Mouse (Mus musculus) MEL-GATA-1-ER (cell line): ENCODE data around the gene Pgap3.
"Not testable (repeated sequence)": the region's sequence is repeated elsewhere in the genome, so short reads cannot be mapped to it uniquely, and the experiment has no call there.

Experiments
- DNase-seq: peaks from one replicate; pipeline ENCODE4 v3.0.0-alpha.2; 2012; ENCODE audit warnings: low read depth; ENCODE audit errors: extremely low read depth

The Pgap3 gene

GRCm38 (mm10) chr11:98383261-98384030 is 16.8 kb downstream of the Pgap3 start, which contains the start of gene Tcap:
Gene Tcap, plus strand, starts transcription at chr11:98383811.
- no peak for DNase-seq

DNA sequence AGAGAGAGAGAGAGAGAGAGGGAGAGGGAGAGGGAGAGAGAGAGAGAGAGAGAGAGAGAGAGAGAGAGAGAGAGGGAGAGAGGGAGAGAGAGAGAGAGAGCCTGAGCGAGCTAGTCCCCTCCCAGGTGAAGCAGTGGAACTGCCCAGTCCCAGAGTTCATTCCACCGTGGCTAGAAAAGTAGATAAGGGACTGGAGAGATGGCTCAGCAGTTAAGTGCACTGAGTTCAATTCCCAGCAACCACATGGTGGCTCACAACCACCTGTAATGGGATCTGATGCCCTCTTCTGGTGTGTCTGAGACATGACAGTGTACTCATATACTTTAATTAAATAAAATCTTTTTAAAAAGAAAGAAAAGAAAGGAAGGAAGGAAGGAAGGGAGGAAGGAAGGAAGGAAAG is 17.9 kb downstream of the Pgap3 start:
- DNase-seq = not testable (repeated sequence)

DNA sequence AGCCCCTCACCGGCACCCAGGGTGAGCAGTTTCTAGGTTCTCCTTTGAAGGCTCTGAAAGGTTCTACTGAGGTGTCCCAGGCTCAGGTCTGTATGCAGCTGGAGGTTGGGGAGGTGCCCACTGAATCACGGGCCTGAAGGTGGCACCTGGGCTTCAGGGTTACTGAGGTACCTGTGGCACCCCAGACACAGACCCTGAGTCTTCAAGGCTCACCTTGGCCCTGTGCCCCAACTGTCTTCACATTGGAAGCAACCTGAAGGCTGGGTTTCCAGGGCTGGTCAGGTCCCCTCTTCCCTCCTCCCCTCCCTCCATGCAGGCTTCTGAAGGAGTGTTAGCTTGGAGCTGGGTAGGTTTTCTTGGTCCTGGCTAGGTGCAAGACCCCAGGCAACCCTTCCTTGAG is 18.6 kb downstream of the Pgap3 start:
- no peak for DNase-seq

- no peak for DNase-seq
These were observed 20.2 kb downstream of the Pgap3 start for GRCm38 (mm10) chr11:98380106-98380505.

DNA sequence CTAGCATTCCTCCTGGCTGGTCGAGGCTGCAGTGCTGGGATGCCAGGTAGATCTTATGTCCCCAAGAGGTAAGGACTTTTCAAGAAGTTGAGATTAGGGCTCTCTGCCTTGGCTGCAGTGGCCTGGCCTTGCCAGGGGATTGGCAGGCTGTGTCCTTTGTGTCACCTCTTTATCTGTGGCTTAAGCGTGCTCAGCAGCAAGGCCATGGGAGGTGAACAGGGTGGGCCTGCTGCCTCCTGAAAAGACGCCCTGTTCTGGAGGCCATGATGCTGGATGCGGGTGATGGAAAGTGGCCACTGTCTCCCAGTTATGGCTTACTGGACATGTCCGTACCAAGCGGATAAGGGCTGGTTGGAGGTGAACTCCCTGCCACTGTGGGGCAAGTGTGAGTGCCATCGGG is 20.9 kb downstream of the Pgap3 start:
- no peak for DNase-seq

- no peak for DNase-seq
These were observed 22.5 kb downstream of the Pgap3 start for GRCm38 (mm10) chr11:98377787-98378186.

DNA sequence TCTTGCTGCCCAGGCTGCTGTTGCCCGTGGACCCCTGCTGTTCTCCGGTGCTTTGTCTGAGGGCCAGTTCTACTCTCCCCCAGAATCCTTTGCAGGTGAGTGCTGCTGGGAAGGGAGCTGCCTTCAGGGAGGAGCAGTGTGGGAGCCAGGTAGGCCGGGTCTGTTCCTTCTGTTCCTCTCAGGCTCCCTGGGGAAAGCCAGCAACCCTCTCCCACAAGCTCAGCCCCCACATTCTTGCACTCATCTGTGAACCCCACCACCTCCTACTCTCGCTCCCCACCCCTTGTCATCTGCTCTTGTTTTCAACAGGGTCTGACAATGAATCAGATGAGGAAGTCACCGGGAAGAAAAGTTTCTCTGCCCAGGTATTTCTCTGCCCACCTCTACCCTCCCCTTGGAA is 23.5 kb downstream of the Pgap3 start:
- no peak for DNase-seq

DNA sequence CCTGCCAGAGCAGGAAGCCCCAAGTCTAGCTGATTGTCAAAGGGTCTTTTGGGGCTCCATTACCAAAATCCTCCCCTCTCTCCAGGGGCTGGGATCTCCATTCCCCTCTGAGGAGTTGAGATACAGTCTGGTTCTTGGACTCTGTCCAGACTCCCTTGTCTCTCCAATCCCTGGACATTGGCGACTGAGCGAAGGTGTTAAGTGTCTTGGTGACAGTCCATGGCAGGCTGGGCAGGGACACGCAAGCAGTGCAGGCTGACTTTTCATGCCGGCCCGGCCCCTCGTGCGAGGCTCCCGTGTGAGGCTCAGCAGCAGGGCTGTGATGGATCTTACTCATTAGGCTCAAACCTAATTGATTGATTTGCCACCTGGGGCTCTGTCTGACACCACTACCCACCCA is 26.0 kb downstream of the Pgap3 start:
- DNase-seq = no peak

DNA sequence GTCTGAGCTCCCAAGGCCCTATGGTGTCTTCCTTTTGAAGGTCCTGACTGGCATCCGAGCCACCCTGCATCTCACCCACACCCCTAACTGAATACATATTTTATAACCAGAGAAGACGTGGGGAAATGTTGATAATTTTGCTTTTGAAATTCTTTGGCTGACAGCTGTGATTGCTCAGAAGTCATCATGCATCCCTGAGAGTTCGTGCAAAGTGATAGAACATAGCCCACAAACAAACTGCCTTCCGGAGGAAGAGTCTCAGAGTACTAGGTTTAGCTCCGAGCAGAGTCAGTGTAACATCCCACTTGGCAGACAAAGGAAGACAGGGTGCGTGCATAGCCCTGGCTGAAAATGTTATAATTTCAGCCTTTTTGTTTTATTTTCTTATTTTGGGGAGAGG is 27.0 kb downstream of the Pgap3 start:
- DNase-seq = no peak

GRCm38 (mm10) chr11:98372406-98372805 is 27.9 kb downstream of the Pgap3 start:
- DNase-seq = no peak

GRCm38 (mm10) chr11:98371556-98372240 is 28.6 kb downstream of the Pgap3 start:
- no peak for DNase-seq

DNA sequence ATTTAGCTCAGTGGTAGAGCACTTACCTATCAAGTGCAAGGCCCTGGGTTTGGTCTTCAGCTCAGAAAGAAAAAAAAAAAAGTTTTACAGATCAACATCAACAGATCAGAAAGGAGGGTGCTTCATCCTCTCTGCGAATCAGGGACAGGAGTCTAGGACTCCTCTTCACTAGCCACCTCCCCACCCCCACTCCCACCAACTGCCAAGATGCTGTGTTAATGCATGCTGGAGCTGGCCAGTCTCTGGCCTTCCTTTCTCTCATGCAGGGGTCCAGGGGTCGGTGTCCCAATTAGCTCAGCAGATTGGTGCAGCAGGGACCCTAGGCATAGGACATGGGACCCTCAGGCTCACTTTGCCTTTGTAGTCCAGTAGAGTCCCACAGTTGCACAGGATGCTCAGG is 29.7 kb downstream of the Pgap3 start:
- no peak for DNase-seq

- DNase-seq = no peak
These were observed 31.0 kb downstream of the Pgap3 start for GRCm38 (mm10) chr11:98369337-98369736.

GRCm38 (mm10) chr11:98367863-98368186 is 32.5 kb downstream of the Pgap3 start:
- no peak for DNase-seq

DNA sequence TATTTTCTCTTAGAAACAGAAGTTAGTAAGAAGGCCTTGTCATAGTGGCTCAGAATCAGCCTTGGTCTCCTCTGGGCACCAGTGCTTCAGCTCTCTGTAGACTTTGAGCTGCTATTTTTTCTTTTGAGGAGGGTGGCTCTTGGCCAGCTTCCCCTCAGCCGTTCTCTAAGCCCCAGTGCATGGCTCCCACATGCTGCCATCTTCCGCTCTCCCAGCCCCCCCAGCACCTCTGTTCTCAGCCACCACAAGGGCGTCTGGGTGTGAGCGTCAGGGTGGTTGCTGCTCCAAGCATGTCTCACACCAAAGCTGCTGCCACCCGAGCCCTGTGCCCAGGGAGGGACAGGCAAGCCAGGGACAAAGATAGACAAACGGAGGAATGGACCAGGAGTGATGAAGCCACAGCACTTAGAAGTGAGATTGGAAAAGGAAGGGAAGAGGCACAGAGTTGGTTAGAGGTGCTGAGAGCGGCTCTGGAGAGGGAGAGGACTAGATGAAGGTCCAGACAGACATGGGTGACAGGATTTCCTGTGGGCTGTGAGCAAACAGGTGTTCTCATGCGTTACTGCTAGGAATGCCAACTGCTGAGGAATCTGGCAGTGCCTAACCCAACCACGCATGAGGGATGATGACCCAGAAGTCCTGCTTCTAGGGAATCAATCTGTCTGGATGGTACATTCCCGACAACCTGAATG is 33.0 kb downstream of the Pgap3 start:
- no peak for DNase-seq

DNA sequence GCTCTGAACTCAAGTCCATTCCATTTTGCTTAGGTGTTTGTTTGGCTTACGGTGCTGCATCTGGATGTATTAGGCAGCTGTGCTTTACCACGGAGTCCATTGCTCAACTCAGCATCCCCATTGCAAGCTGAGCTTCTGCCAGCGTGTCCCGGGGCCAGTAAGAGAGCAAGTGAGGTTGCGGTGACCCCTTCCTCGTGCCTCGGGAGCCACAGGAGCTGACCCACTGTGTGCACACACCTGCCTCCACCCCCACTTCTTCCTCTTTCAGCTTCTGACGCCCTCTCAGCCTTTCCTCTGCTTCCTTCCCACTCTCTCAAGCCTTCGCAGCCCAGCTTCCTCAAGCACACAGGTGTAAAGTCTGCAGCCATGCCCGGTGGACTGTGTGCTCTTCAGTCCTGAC is 34.0 kb downstream of the Pgap3 start:
- DNase-seq = no peak

- DNase-seq = no peak
These were observed 35.9 kb downstream of the Pgap3 start for GRCm38 (mm10) chr11:98364410-98364809.

DNA sequence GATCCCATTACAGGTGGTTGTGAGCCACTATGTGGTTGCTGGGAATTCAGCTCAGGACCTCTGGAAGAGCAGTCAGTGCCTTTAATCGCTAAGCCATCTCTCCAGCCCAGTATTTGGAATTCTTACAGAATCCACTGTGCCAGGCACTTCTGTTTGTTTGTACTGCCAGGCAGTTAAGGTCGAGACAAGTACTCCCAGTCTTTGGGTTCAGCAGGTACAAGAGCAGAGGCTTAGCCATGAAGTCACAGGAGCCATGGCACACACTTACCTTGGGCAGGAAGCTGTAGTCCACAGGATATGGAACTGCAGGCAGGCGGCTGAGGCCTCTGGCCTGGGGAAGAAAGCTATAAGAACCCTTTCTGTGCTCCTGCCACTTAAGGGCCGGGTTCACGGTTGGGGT is 36.5 kb downstream of the Pgap3 start:
- DNase-seq = no peak

- no peak for DNase-seq
These were observed 39.3 kb downstream of the Pgap3 start for GRCm38 (mm10) chr11:98360866-98361521.

DNA sequence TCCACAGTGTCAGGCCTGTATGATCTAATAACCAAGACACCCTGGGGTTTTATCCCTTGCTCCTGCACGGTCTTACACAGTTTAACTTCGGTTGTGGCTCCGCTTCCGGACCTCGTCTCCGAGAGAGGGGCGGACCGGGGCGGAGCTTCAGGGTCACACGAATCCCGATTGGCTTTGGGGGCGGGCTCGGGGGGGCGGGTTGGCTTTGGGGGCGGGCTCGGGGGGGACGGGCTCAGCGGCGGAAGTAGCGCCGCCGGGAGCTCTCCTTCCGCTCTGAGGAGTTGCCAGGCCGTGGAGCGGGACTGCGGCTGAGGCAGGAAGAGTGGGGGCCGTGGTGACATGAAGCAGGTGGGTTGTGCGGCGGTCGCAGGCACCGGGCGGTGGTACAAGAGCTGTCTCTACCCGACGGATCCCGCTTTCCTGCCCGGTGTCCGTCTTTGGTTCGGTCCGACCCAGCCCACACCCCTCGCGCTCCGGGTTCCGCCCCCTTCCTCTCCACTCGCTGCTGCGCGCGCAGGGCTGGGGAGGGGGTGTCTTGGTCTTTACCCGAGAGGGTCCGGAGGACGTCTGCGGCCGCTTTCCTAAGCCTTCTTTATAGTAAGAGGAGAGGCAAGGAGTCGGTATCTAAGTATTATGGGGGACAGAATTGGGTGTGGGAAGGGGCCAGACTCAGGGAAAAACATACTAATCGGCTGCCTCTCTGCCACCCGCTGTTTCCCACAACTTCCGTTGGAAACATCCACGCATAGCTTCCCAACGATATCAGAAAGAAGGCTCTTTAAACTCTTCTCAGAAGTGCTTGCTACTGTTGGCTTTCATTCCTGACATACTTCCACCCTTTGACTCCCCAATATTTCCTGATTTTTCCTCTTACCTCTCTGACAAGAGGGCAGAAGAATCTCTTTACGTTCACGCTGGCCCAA is 41.9 kb downstream of the Pgap3 start, which contains the start of gene Stard3:
Gene Stard3, plus strand, starts transcription at position 208 of the 923 bp plus-strand sequence.
- peak; percentile 79 for DNase-seq
